Mouse (Mus musculus): ENCODE data around the gene Prcc. TPM values are rescaled to one million over a fixed set of nuclear protein-coding genes. Genes with fewer than 3 reads are reported as not detected.

Gene Prcc
- polyA plus RNA-seq, 1 experiment from 2014 or later: 7.1 TPM

DNA sequence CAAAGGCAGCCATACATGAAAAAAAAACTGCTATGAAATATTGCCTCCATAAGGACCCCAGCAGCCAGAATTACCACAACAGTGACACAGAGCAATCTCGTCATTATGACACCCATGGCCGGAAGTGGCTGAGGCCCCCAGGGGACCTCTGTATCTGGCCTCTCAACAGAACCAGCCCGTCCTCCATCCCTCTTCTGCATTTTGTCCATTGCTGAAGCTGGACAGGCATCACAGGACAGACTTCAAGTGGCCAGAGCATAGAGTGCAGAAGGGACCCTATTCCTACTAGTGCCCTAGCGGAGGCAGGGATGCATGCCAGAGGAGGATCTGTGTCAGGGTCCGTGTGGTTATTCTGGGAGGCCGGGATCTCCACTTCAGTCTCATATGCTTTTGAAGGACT lies 69.2 kb downstream of the Prcc start:
- Histone ChIP-seq H3K27ac (replicated peaks) (no peak overlapping the region), H3K4me2 (replicated peaks; ENCODE audit: low read depth) (no peak overlapping the region), H3K27me3 (ENCODE audit: control insufficient read depth, insufficient read depth, low read length) (no peaks in the 10 kb centered on the region), H3K9me3 (ENCODE audit: control insufficient read depth, low read length) (no peaks in the 10 kb centered on the region), H3K4me1 (replicated peaks; ENCODE audit: control insufficient read depth, insufficient read depth) (no peaks in the 10 kb centered on the region), H3K9ac (ENCODE audit: low read length) (no peak overlapping the region), H3K36me3 (ENCODE audit: control insufficient read depth, insufficient read depth, low read length) (no peaks in the 10 kb centered on the region), H3K4me3 (ENCODE audit: low read depth, low read length) (no peak overlapping the region)
- WGBS: 64% methylated on average over 6 of the region's 6 CpGs
- ATAC-seq (ENCODE audit: low FRiP score, low TSS enrichment) (no peak), DNase-seq (ENCODE audit: low spot score) (no peak)
- TF ChIP-seq EP300 (optimal IDR thresholded peaks at IDR 0.05) (no peak), CTCF (IDR thresholded peaks at IDR 0.05; ENCODE audit: low read depth) (no peak)

DNA sequence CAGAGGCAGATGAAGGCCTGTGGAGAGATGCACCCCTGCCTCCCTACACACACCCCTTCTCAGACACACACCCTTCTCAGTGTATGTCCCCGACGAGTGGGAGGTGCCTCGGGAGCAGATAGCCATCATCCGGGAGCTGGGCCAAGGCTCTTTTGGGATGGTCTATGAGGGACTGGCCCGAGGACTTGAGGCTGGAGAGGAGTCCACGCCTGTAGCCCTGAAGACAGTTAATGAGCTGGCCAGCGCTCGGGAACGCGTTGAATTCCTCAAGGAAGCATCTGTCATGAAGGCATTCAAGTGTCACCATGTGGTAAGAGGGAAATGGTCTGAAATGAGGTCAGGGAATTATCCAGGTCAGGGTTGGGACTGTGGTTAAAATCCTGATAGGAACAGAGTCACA lies 72.5 kb downstream of the Prcc start:
- Histone ChIP-seq H3K9me3 (ENCODE audit: control insufficient read depth, low read length) (no peaks in the 10 kb centered on the region), H3K9ac (ENCODE audit: low read length) (no peak overlapping the region), H3K27ac (replicated peaks) (no peak overlapping the region), H3K4me2 (replicated peaks; ENCODE audit: low read depth) (no peak overlapping the region), H3K4me3 (ENCODE audit: low read depth, low read length) (no peak overlapping the region), H3K4me1 (replicated peaks; ENCODE audit: control insufficient read depth, insufficient read depth) (no peaks in the 10 kb centered on the region), H3K36me3 (ENCODE audit: control insufficient read depth, insufficient read depth, low read length) (no peaks in the 10 kb centered on the region), H3K27me3 (ENCODE audit: control insufficient read depth, insufficient read depth, low read length) (peaks cover 9% of the 10 kb centered on the region)
- no peak for TF ChIP-seq CTCF (IDR thresholded peaks at IDR 0.05; ENCODE audit: low read depth)
- DNase-seq (ENCODE audit: low spot score) (no peak), ATAC-seq (ENCODE audit: low FRiP score, low TSS enrichment) (no peak)
- WGBS: 42% methylated on average over 10 of the region's 10 CpGs

DNA sequence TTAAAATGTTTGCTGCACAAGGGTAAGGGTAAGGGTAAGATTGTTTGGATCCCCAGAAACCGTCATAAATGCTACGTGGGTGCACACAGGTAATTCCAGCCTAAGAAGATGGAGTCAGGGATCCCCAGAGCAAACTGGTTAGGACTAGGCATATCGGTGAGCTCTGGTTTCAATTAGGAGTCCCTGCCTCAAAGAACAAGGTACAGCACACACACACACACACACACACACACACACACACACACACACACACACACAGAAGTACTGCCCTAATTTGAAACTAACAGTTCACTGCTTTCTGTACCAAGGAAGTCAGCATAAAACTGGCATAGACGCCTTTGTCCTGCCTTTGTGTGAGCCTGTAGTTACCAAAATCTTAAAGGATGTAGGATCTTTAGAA lies 73.0 kb downstream of the Prcc start:
- H3K9me3 ChIP-seq (ENCODE audit: control insufficient read depth, low read length): no peaks in the 10 kb centered on the region
- no peak overlapping the region for H3K4me3 ChIP-seq (ENCODE audit: low read depth, low read length)
- ATAC-seq (ENCODE audit: low FRiP score, low TSS enrichment) (no peak), DNase-seq (ENCODE audit: low spot score) (no peak)
- H3K9ac ChIP-seq (ENCODE audit: low read length): no peak overlapping the region
- no peaks in the 10 kb centered on the region for H3K36me3 ChIP-seq (ENCODE audit: control insufficient read depth, insufficient read depth, low read length)
- H3K27me3 ChIP-seq (ENCODE audit: control insufficient read depth, insufficient read depth, low read length): peaks cover 9% of the 10 kb centered on the region
- TF ChIP-seq CTCF (IDR thresholded peaks at IDR 0.05; ENCODE audit: low read depth) (no peak), EP300 (optimal IDR thresholded peaks at IDR 0.05) (no peak)
- H3K27ac ChIP-seq (replicated peaks): no peak overlapping the region
- H3K4me1 ChIP-seq (replicated peaks; ENCODE audit: control insufficient read depth, insufficient read depth): no peaks in the 10 kb centered on the region
- 77% methylated on average over 4 of the region's 4 CpGs for WGBS
- no peak overlapping the region for H3K4me2 ChIP-seq (replicated peaks; ENCODE audit: low read depth)

- Histone ChIP-seq H3K9me3 (ENCODE audit: control insufficient read depth, low read length) (no peaks in the 10 kb centered on the region), H3K4me3 (ENCODE audit: low read depth, low read length) (no peak overlapping the region), H3K9ac (ENCODE audit: low read length) (no peak overlapping the region), H3K27me3 (ENCODE audit: control insufficient read depth, insufficient read depth, low read length) (peaks cover 9% of the 10 kb centered on the region), H3K4me1 (replicated peaks; ENCODE audit: control insufficient read depth, insufficient read depth) (no peaks in the 10 kb centered on the region), H3K4me2 (replicated peaks; ENCODE audit: low read depth) (no peak overlapping the region), H3K27ac (replicated peaks) (no peak overlapping the region), H3K36me3 (ENCODE audit: control insufficient read depth, insufficient read depth, low read length) (no peaks in the 10 kb centered on the region)
- 84% methylated on average over 8 of the region's 8 CpGs for WGBS
- no peak for TF ChIP-seq CTCF (IDR thresholded peaks at IDR 0.05; ENCODE audit: low read depth)
- DNase-seq (ENCODE audit: low spot score) (no peak), ATAC-seq (ENCODE audit: low FRiP score, low TSS enrichment) (no peak)
These were observed 74.1 kb downstream of the Prcc start for GRCm38 (mm10) chr3:87811297-87811696.

DNA sequence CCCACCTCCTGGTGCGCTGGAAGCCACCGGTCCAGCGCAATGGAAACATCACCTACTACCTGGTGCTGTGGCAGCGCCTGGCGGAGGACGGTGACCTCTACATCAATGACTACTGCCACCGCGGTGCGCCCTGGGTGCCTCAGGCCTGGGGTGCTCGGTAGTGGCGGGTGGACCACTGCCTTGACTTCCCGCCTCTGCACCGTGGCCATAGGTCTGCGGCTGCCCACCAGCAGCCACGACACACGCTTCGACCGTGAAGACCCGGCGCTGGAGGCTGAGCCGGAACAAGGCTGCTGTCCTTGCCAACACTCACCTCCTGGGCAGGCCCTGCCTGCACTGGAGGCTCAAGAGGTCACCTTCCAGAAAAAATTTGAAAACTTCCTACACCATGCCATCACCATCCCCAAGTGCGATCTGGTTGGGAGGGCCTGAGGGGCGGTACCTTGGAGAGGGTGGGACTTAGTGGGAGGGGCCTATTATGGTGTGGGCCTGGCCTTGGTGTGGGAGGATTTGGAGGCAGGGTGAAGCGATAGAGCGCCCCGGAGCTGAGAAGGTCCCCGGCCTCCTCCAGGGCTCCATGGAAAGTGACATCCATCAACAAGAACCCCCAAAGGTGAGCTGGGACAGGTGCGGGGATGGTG lies 76.0 kb downstream of the Prcc start:
- ATAC-seq (ENCODE audit: low FRiP score, low TSS enrichment) (peak; percentile 43; the same call in 1 of the 2 replicates), DNase-seq (ENCODE audit: low spot score) (peak; percentile 33)
- Histone ChIP-seq H3K4me3 (ENCODE audit: low read depth, low read length) (peak overlapping the region; percentile 12; the same call in 1 of the 2 replicates), H3K4me1 (replicated peaks; ENCODE audit: control insufficient read depth, insufficient read depth) (no peaks in the 10 kb centered on the region), H3K27me3 (ENCODE audit: control insufficient read depth, insufficient read depth, low read length) (peaks cover 9% of the 10 kb centered on the region), H3K9ac (ENCODE audit: low read length) (no peak overlapping the region), H3K27ac (replicated peaks) (no peak overlapping the region), H3K4me2 (replicated peaks; ENCODE audit: low read depth) (peak overlapping the region; percentile 20), H3K9me3 (ENCODE audit: control insufficient read depth, low read length) (no peaks in the 10 kb centered on the region), H3K36me3 (ENCODE audit: control insufficient read depth, insufficient read depth, low read length) (no peaks in the 10 kb centered on the region)
- WGBS: 10% methylated on average over 28 of the region's 28 CpGs
- 0 out of 2 replicates have a peak, but pooled peaks have one; percentile 5 for TF ChIP-seq CTCF (IDR thresholded peaks at IDR 0.05; ENCODE audit: low read depth)
- no peak for TF ChIP-seq EP300 (optimal IDR thresholded peaks at IDR 0.05)

Other genes starting within 250 kb of the Prcc start
- 0.29 and 0.38 TPM in 2 replicates for gene Lrrc71, start 137.0 kb downstream of the Prcc start, polyA plus RNA-seq (2015; fragmentation: Nextera tagmentation; extraction: Ambion mirVana)
- gene Ntrk1, start 90.4 kb downstream of the Prcc start, polyA plus RNA-seq (2015; fragmentation: Nextera tagmentation; extraction: Ambion mirVana): 0.39 and 0.41 TPM in 2 replicates
- gene Insrr, start 88.7 kb downstream of the Prcc start, polyA plus RNA-seq (2015; fragmentation: Nextera tagmentation; extraction: Ambion mirVana): 0.18 and 0.19 TPM in 2 replicates
- 6.1 and 6.8 TPM in 2 replicates for gene Pear1, start 61.3 kb downstream of the Prcc start, polyA plus RNA-seq (2015; fragmentation: Nextera tagmentation; extraction: Ambion mirVana)
- 0.08 and 0.11 TPM in 2 replicates for gene Sh2d2a, start 38.9 kb downstream of the Prcc start, polyA plus RNA-seq (2015; fragmentation: Nextera tagmentation; extraction: Ambion mirVana)
- gene Hdgf, start 20.7 kb upstream of the Prcc start, polyA plus RNA-seq (2015; fragmentation: Nextera tagmentation; extraction: Ambion mirVana): 165 and 168 TPM in 2 replicates
- gene Mrpl24, start 33.9 kb upstream of the Prcc start, polyA plus RNA-seq (2015; fragmentation: Nextera tagmentation; extraction: Ambion mirVana): 61.4 and 63.4 TPM in 2 replicates
- 20.2 and 21.5 TPM in 2 replicates for gene Isg20l2, start 44.7 kb upstream of the Prcc start, polyA plus RNA-seq (2015; fragmentation: Nextera tagmentation; extraction: Ambion mirVana)
- 7.1 and 7.6 TPM in 2 replicates for gene Rrnad1, start 45.1 kb upstream of the Prcc start, polyA plus RNA-seq (2015; fragmentation: Nextera tagmentation; extraction: Ambion mirVana)
- gene Crabp2, start 63.1 kb upstream of the Prcc start, polyA plus RNA-seq (2015; fragmentation: Nextera tagmentation; extraction: Ambion mirVana): 40.4 and 44.3 TPM in 2 replicates
- gene Nes, start 85.5 kb upstream of the Prcc start, polyA plus RNA-seq (2015; fragmentation: Nextera tagmentation; extraction: Ambion mirVana): 5.3 and 5.7 TPM in 2 replicates
- 0.08 and 0.18 TPM in 2 replicates for gene Bcan, start 114.6 kb upstream of the Prcc start, polyA plus RNA-seq (2015; fragmentation: Nextera tagmentation; extraction: Ambion mirVana)
- not detected in 2 replicates for gene Hapln2, start 142.0 kb upstream of the Prcc start, polyA plus RNA-seq (2015; fragmentation: Nextera tagmentation; extraction: Ambion mirVana)
- 17.4 and 19.2 TPM in 2 replicates for gene Gpatch4, start 157.5 kb upstream of the Prcc start, polyA plus RNA-seq (2015; fragmentation: Nextera tagmentation; extraction: Ambion mirVana)
- 134 and 142 TPM in 2 replicates for gene Naxe, start 172.9 kb upstream of the Prcc start, polyA plus RNA-seq (2015; fragmentation: Nextera tagmentation; extraction: Ambion mirVana)
- gene Ttc24, start 192.7 kb upstream of the Prcc start, polyA plus RNA-seq (2015; fragmentation: Nextera tagmentation; extraction: Ambion mirVana): not detected in 2 replicates
- 3.8 and 4.5 TPM in 2 replicates for gene Iqgap3, start 196.4 kb upstream of the Prcc start, polyA plus RNA-seq (2015; fragmentation: Nextera tagmentation; extraction: Ambion mirVana)